Mouse (Mus musculus) ES-E14 (cell line): ENCODE measurements around the gene Cenpm. TPM values are rescaled to one million over a fixed set of nuclear protein-coding genes. Genes with fewer than 3 reads are reported as not detected.
A peak's percentile ranks its signal among the peaks of the same experiment; 100 is the strongest.

Experiments
- DNase-seq: peaks from one replicate; pipeline ENCODE4 v3.0.0-alpha.2; 2013; ENCODE audit warnings: low read depth, low spot score
- H3K27ac ChIP-seq: 2 replicates; pipeline ENCODE4 v1.5.1; 2012; ENCODE audit warnings: low read depth, mild to moderate bottlenecking, low read length, moderate library complexity, mixed read lengths; ENCODE audit not compliant: poor library complexity, insufficient read depth, severe bottlenecking
- H3K36me3 ChIP-seq: 2 replicates; pipeline ENCODE4 v1.6.1; 2012; ENCODE audit warnings: mild to moderate bottlenecking, low read length, moderate library complexity, mixed read lengths; ENCODE audit not compliant: control insufficient read depth, poor library complexity, insufficient read depth, severe bottlenecking
- H3K4me1 ChIP-seq, 2 experiments: fragments of 150-350 bp in 1 of 2; sonication (generic) in 1 of 2; 2 replicates each; pipeline ENCODE4 v1.6.1; 2012; ENCODE audit warnings: low read length in 2 of 2, mild to moderate bottlenecking in 1 of 2, mixed read lengths in 1 of 2; ENCODE audit not compliant: control insufficient read depth in 2 of 2, insufficient read depth in 2 of 2, poor library complexity in 1 of 2
- H3K4me3 ChIP-seq, 2 experiments: fragments of 150-350 bp in 1 of 2; sonication (generic) in 1 of 2; 2 replicates each; pipeline ENCODE4 v1.5.1; 2012; ENCODE audit warnings: low read length in 2 of 2, low read depth in 1 of 2, mild to moderate bottlenecking in 1 of 2, mixed read lengths in 1 of 2; ENCODE audit not compliant: insufficient read depth in 1 of 2, poor library complexity in 1 of 2, severe bottlenecking in 1 of 2
- H3K9ac ChIP-seq: 2 replicates; pipeline ENCODE4 v1.6.1; 2012; ENCODE audit warnings: low read depth, mild to moderate bottlenecking, low read length, mixed read lengths; ENCODE audit not compliant: poor library complexity, insufficient read depth, severe bottlenecking
- H3K9me3 ChIP-seq: fragments of 150-350 bp; sonication (generic); 2 replicates; pipeline ENCODE4 v1.6.1; 2012; ENCODE audit warnings: low read depth, mild to moderate bottlenecking, low read length; ENCODE audit not compliant: control insufficient read depth, insufficient read depth
- CHD2 ChIP-seq: IDR thresholded peaks from 2 replicates; pipeline ENCODE4 v1.6.1; 2014; ENCODE audit warnings: mild to moderate bottlenecking, low read depth, low read length, inconsistent platforms
- HCFC1 ChIP-seq: IDR thresholded peaks from 2 replicates; pipeline ENCODE4 v1.6.1; 2012; ENCODE audit warnings: low read length, inconsistent platforms, borderline replicate concordance; ENCODE audit not compliant: insufficient read depth
- MAFK ChIP-seq: IDR thresholded peaks from 2 replicates; pipeline ENCODE4 v1.6.1; 2014; ENCODE audit warnings: mild to moderate bottlenecking, low read depth, low read length, inconsistent platforms; ENCODE audit not compliant: insufficient read depth
- ZC3H11A ChIP-seq: IDR thresholded peaks from 2 replicates; pipeline ENCODE4 v1.6.1; 2012; ENCODE audit warnings: low read depth, mild to moderate bottlenecking, inconsistent platforms, low read length, borderline replicate concordance
- ZNF384 ChIP-seq: IDR thresholded peaks from 2 replicates; pipeline ENCODE4 v1.6.1; 2012; ENCODE audit warnings: low read depth, low read length, inconsistent platforms
- in situ Hi-C, 2 experiments: fragments of 600-800 bp; cut with MboI; formaldehyde crosslinking; loops; one replicate each; pipeline ENCODE4 v1.15.1; 2025; ENCODE audit warnings: low sequenced_read_pairs in 2 of 2, inconsistent platforms in 1 of 2; ENCODE audit not compliant: unreplicated experiment in 2 of 2
- total RNA-seq: library from RNA; depleted of rRNA; stranded (reverse); fragments of 300-350 nt; gene quantifications from 2 replicates; pipeline ENCODE4 v1.2.3, GENCODE M21; 2012; rRNA removed

The Cenpm gene
- total RNA-seq = 58.2 and 80.0 TPM in 2 replicates

DNA sequence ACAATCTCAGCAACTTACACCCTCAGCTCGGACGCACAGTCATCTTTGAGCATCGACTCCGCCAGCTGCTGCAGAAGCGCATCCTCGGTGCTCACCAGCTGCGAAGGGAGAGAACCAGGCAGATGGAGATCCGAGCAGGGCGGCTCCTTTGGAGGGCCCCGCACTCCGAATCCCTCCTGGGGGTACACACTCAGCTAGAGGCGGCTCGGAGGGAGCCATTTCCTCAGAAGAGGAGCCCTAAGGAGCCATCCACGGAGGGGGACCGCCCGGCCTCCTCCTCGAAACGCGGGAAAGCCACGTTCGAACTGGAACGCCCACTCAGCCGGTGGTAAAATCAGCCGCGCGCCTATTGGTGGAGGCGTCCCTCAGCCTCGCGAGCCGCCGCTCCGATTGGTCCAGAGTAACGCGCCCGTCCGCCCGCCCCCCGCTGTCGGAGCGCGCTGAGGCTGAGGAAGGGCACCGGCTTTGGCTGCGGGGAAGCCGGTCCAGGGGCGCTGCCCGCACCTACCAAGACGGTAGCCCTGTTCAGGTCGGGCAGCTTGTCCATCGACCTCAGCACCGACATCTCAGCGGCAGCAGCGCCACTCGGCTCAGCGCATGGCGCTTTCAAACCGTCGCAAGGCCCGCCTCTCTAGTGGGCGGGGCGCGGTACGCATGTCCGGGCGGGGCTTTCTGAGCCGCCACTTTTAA lies at the start of gene Cenpm:
Gene Cenpm (minus strand): TSS at position 634 of the 690 bp plus-strand sequence.
- Histone ChIP-seq H3K27ac (peak within 1 kb of the TSS; percentile 96), H3K36me3 (peaks cover 9% of the 10 kb centered on the region; the same call in 1 of the 2 replicates), H3K9me3 (no peaks in the 10 kb centered on the region), H3K4me1 (peaks cover 8 to 9% of the 10 kb centered on the region in 2 experiments; a peak in 3 of 4 replicates), H3K9ac (peak within 1 kb of the TSS; percentile 93), H3K4me3 (peak within 1 kb of the TSS; percentile 85 to 92)
- TF ChIP-seq HCFC1 = no peak
- peak; percentile 83 for DNase-seq
- in situ Hi-C loops = loop anchor here in 1 of 2 experiments (25.0 kb wide), 1 partner anchor 182 kb away; the partner anchor contains the start of genes 4930407I10Rik and Mei1

GRCm38 (mm10) chr15:82294059-82294458 lies 49.5 kb upstream of the Cenpm start:
- TF ChIP-seq ZC3H11A (peak; percentile 69), HCFC1 (no peak), MAFK (no peak), CHD2 (peak; percentile 64; the same call in 1 of the 2 replicates), ZNF384 (no peak)
- H3K27ac ChIP-seq = no peak overlapping the region
- no peak for DNase-seq
- H3K4me3 ChIP-seq = no peak overlapping the region
- no peaks in the 10 kb centered on the region for H3K9me3 ChIP-seq
- in situ Hi-C loops = loop anchor here in 1 of 2 experiments (25.0 kb wide), 1 partner anchor 768 kb away; no protein-coding TSS in a partner anchor
- peaks cover 2% of the 10 kb centered on the region; the same call in 1 of the 2 replicates for H3K36me3 ChIP-seq
- H3K9ac ChIP-seq = no peak overlapping the region
- peaks cover 0 to 10% of the 10 kb centered on the region in 2 experiments; a peak in 2 of 4 replicates for H3K4me1 ChIP-seq

DNA sequence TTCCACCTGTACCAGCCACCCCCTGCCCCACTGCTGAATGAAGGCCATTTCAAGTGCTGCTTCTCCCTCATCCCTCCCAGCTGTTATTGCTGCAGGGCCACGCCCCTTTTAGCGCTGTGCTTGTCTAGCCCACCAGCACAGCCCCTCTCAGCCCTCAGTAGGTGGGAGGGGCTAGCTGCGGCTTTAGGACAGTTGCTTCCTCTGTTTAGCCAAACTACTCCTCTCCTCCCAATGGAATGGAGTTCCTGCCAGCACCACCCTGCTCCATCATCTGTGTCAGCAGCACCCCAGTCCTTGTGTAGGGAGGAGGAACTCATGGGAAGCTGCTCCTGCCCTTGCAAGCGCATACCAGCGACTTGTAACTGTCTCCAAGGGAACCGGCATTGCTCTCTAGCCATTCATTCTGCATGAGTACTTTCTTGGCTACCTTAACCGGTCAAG lies 48.7 kb upstream of the Cenpm start:
- Histone ChIP-seq H3K4me3 (no peak overlapping the region), H3K9me3 (no peaks in the 10 kb centered on the region), H3K36me3 (peaks cover 2% of the 10 kb centered on the region; the same call in 1 of the 2 replicates), H3K4me1 (peaks cover 0 to 8% of the 10 kb centered on the region in 2 experiments; a peak in 2 of 4 replicates), H3K9ac (no peak overlapping the region), H3K27ac (no peak overlapping the region)
- in situ Hi-C loops = loop anchor here in 1 of 2 experiments (25.0 kb wide), 1 partner anchor 769 kb away; no protein-coding TSS in a partner anchor
- DNase-seq = no peak
- no peak for TF ChIP-seq CHD2
- TF ChIP-seq ZNF384 = no peak
- no peak for TF ChIP-seq ZC3H11A

GRCm38 (mm10) chr15:82292851-82293250 lies 48.3 kb upstream of the Cenpm start:
- H3K9me3 ChIP-seq = no peaks in the 10 kb centered on the region
- DNase-seq = no peak
- in situ Hi-C loops = loop anchor here in 1 of 2 experiments (25.0 kb wide), 1 partner anchor 769 kb away; no protein-coding TSS in a partner anchor
- H3K27ac ChIP-seq = no peak overlapping the region
- no peak overlapping the region for H3K9ac ChIP-seq
- TF ChIP-seq ZC3H11A = no peak
- TF ChIP-seq ZNF384 = no peak
- no peak for TF ChIP-seq MAFK
- TF ChIP-seq HCFC1 = no peak
- TF ChIP-seq CHD2 = no peak
- peaks cover 0 to 8% of the 10 kb centered on the region in 2 experiments; a peak in 2 of 4 replicates for H3K4me1 ChIP-seq
- peaks cover 2% of the 10 kb centered on the region; the same call in 1 of the 2 replicates for H3K36me3 ChIP-seq
- H3K4me3 ChIP-seq = no peak overlapping the region
